Mouse (Mus musculus): ENCODE results near the gene Snrpe.

Snrpe gene

GRCm38 (mm10) chr1:133609771-133610502 lies at the start of gene Snrpe:
TSS of gene Snrpe (minus strand) at chr1:133610291.
- DNase-seq (ENCODE audit: low spot score) = peak; percentile 95

GRCm38 (mm10) chr1:133658878-133659277 lies 48.8 kb upstream of the Snrpe start:
- DNase-seq (ENCODE audit: low spot score) = no peak

- DNase-seq (ENCODE audit: low spot score) = no peak
Observed at GRCm38 (mm10) chr1:133656811-133657210, 46.7 kb upstream of the Snrpe start.

GRCm38 (mm10) chr1:133653033-133653432 lies 42.9 kb upstream of the Snrpe start:
- no peak for DNase-seq (ENCODE audit: low spot score)

- no peak for DNase-seq (ENCODE audit: low spot score)
Observed at GRCm38 (mm10) chr1:133650288-133651055, 40.4 kb upstream of the Snrpe start.

- DNase-seq (ENCODE audit: low spot score) = no peak
Observed at GRCm38 (mm10) chr1:133645652-133646051, 35.6 kb upstream of the Snrpe start.

GRCm38 (mm10) chr1:133641163-133641562 lies 31.1 kb upstream of the Snrpe start:
- no peak for DNase-seq (ENCODE audit: low spot score)

- DNase-seq (ENCODE audit: low spot score) = no peak
Observed at GRCm38 (mm10) chr1:133638517-133638916, 28.4 kb upstream of the Snrpe start.

- no peak for DNase-seq (ENCODE audit: low spot score)
Observed at GRCm38 (mm10) chr1:133632168-133632567, 22.1 kb upstream of the Snrpe start.

- DNase-seq (ENCODE audit: low spot score) = no peak
Observed at GRCm38 (mm10) chr1:133625052-133625451, 15.0 kb upstream of the Snrpe start.

- no peak for DNase-seq (ENCODE audit: low spot score)
Observed at GRCm38 (mm10) chr1:133618311-133618710, 8.2 kb upstream of the Snrpe start.

GRCm38 (mm10) chr1:133617908-133618307 lies 7.8 kb upstream of the Snrpe start:
- DNase-seq (ENCODE audit: low spot score) = no peak

- no peak for DNase-seq (ENCODE audit: low spot score)
Observed at GRCm38 (mm10) chr1:133613817-133614216, 3.7 kb upstream of the Snrpe start.

GRCm38 (mm10) chr1:133611436-133611835 lies 1.3 kb upstream of the Snrpe start:
- DNase-seq (ENCODE audit: low spot score) = no peak

- no peak for DNase-seq (ENCODE audit: low spot score)
Observed at GRCm38 (mm10) chr1:133610601-133611000, 510 bp upstream of the Snrpe start.

GRCm38 (mm10) chr1:133603174-133603573 lies 6.9 kb downstream of the Snrpe start:
- no peak for DNase-seq (ENCODE audit: low spot score)

- DNase-seq (ENCODE audit: low spot score) = no peak
Observed at GRCm38 (mm10) chr1:133596298-133597007, 13.6 kb downstream of the Snrpe start.

- no peak for DNase-seq (ENCODE audit: low spot score)
Observed at GRCm38 (mm10) chr1:133585995-133586537, 24.0 kb downstream of the Snrpe start.

- no peak for DNase-seq (ENCODE audit: low spot score)
Observed at GRCm38 (mm10) chr1:133571293-133571692, 38.8 kb downstream of the Snrpe start.

All from lung, postnatal 25 days (tissue).